Mouse (Mus musculus): ENCODE measurements at regions not wholly inside any gene's neighbourhood (a gene's known extent, or its start where the extent isn't known, plus 50 kb on each side); places are given as distances from the start of the nearest gene placed in this dataset.

DNA sequence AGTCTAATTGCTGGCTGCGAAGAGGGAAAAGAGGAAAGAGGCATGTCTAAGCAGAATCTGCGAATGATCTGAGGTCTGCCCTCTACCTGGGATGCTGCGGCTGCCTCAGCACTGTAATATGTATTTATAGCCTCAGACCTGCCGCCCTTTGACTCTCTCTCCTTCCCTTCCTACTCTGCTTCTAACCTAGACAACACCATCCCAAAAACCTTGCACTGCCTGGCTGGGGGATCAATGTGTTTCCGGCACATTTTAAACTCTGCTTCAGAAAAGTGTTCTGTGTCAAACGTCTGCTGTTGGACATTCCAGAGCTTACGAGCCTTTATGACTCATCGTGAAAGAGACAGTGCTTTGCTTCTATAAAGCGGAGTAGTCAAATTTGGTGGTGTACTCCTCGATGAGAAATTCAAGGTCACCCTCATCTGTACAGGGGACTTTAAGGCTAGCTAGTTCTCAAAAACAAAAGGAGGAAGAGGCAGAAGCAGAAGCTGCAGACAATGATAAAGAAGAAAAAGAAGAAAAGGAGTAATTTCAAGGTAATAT lies 91.9 kb upstream of the Smad1 start:
- WGBS: 39% methylated on average over 10 of the region's 10 CpGs
- Histone ChIP-seq H3K4me1 (replicated peaks; ENCODE audit: control insufficient read depth, insufficient read depth, low read length) (no peaks in the 10 kb centered on the region), H3K36me3 (ENCODE audit: control insufficient read depth, insufficient read depth) (no peaks in the 10 kb centered on the region), H3K9ac (ENCODE audit: low read depth, low read length) (no peak overlapping the region), H3K4me2 (replicated peaks; ENCODE audit: low read depth) (no peak overlapping the region), H3K9me3 (ENCODE audit: control insufficient read depth) (no peaks in the 10 kb centered on the region), H3K4me3 (ENCODE audit: low read depth, low read length) (no peak overlapping the region), H3K27me3 (replicated peaks; ENCODE audit: control insufficient read depth, insufficient read depth, low read length) (no peaks in the 10 kb centered on the region), H3K27ac (ENCODE audit: low read depth, low read length) (no peak overlapping the region)
- TF ChIP-seq CTCF (IDR thresholded peaks at IDR 0.05; ENCODE audit: low read depth): no peak
- no peak for ATAC-seq

DNA sequence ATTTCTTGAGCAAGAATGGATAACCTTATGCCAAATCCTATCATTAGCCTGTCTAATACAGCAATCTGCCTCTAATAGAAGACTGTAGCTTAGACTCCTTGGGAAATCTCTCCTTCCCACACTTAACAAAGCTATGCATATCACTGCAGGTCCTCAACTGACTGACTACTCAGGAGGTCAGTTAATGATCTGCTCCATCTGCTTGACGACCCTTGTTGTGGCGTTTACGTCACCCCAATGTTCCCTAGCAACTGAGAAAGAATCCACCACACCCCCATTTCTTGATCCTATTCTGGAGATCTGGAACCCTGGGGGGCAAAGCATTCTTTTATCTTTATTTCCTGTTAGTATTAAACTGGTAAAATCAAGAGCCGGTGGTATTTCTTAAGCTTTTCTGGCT lies 91.4 kb upstream of the Smad1 start:
- Histone ChIP-seq H3K36me3 (ENCODE audit: control insufficient read depth, insufficient read depth) (no peaks in the 10 kb centered on the region), H3K9ac (ENCODE audit: low read depth, low read length) (no peak overlapping the region), H3K9me3 (ENCODE audit: control insufficient read depth) (no peaks in the 10 kb centered on the region), H3K4me2 (replicated peaks; ENCODE audit: low read depth) (no peak overlapping the region), H3K27me3 (replicated peaks; ENCODE audit: control insufficient read depth, insufficient read depth, low read length) (no peaks in the 10 kb centered on the region), H3K27ac (ENCODE audit: low read depth, low read length) (no peak overlapping the region), H3K4me1 (replicated peaks; ENCODE audit: control insufficient read depth, insufficient read depth, low read length) (no peaks in the 10 kb centered on the region), H3K4me3 (ENCODE audit: low read depth, low read length) (no peak overlapping the region)
- no peak for ATAC-seq
- no peak for TF ChIP-seq CTCF (IDR thresholded peaks at IDR 0.05; ENCODE audit: low read depth)
- WGBS: 30% methylated on average over 4 of the region's 4 CpGs

- Histone ChIP-seq H3K27ac (ENCODE audit: low read depth, low read length) (no peak overlapping the region), H3K4me3 (ENCODE audit: low read depth, low read length) (no peak overlapping the region), H3K27me3 (replicated peaks; ENCODE audit: control insufficient read depth, insufficient read depth, low read length) (no peaks in the 10 kb centered on the region), H3K4me1 (replicated peaks; ENCODE audit: control insufficient read depth, insufficient read depth, low read length) (no peaks in the 10 kb centered on the region), H3K36me3 (ENCODE audit: control insufficient read depth, insufficient read depth) (no peaks in the 10 kb centered on the region), H3K4me2 (replicated peaks; ENCODE audit: low read depth) (no peak overlapping the region), H3K9me3 (ENCODE audit: control insufficient read depth) (no peaks in the 10 kb centered on the region), H3K9ac (ENCODE audit: low read depth, low read length) (no peak overlapping the region)
- ATAC-seq: no peak
- 66% methylated on average over 2 of the region's 2 CpGs for WGBS
- peak; percentile 76 for TF ChIP-seq CTCF (IDR thresholded peaks at IDR 0.05; ENCODE audit: low read depth)
Observed at GRCm38 (mm10) chr8:79488861-79489260, 89.5 kb upstream of the Smad1 start.

- Histone ChIP-seq H3K9me3 (ENCODE audit: control insufficient read depth) (no peaks in the 10 kb centered on the region), H3K9ac (ENCODE audit: low read depth, low read length) (no peak overlapping the region), H3K27me3 (replicated peaks; ENCODE audit: control insufficient read depth, insufficient read depth, low read length) (no peaks in the 10 kb centered on the region), H3K36me3 (ENCODE audit: control insufficient read depth, insufficient read depth) (no peaks in the 10 kb centered on the region), H3K4me1 (replicated peaks; ENCODE audit: control insufficient read depth, insufficient read depth, low read length) (no peaks in the 10 kb centered on the region), H3K4me2 (replicated peaks; ENCODE audit: low read depth) (no peak overlapping the region), H3K4me3 (ENCODE audit: low read depth, low read length) (no peak overlapping the region), H3K27ac (ENCODE audit: low read depth, low read length) (no peak overlapping the region)
- no peak for TF ChIP-seq CTCF (IDR thresholded peaks at IDR 0.05; ENCODE audit: low read depth)
- 80% methylated on average over 6 of the region's 6 CpGs for WGBS
- ATAC-seq: no peak
Observed at GRCm38 (mm10) chr8:79487597-79487996, 88.3 kb upstream of the Smad1 start.

DNA sequence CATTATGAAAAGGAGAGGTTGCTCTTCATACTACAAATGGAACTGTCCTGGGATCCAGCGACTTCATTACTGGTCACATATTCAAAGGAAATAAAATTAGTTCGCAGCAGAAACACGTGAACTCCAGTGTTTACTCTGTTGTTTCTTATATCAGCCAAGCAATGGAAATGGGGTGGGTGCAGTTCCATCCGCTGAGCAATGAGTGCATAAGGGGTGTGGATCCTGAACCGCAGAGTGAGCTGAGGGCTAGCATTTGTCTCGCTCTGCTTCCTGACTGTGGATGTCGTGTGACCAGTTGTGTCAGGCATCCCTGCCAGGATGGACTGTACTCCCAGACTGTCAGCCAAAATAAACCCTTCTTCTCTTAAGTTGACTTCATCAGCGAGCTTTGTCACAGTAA lies 80.0 kb upstream of the Smad1 start:
- no peak for ATAC-seq
- Histone ChIP-seq H3K36me3 (ENCODE audit: control insufficient read depth, insufficient read depth) (no peaks in the 10 kb centered on the region), H3K9ac (ENCODE audit: low read depth, low read length) (no peak overlapping the region), H3K9me3 (ENCODE audit: control insufficient read depth) (no peaks in the 10 kb centered on the region), H3K27me3 (replicated peaks; ENCODE audit: control insufficient read depth, insufficient read depth, low read length) (no peaks in the 10 kb centered on the region), H3K4me2 (replicated peaks; ENCODE audit: low read depth) (no peak overlapping the region), H3K4me1 (replicated peaks; ENCODE audit: control insufficient read depth, insufficient read depth, low read length) (no peaks in the 10 kb centered on the region), H3K27ac (ENCODE audit: low read depth, low read length) (no peak overlapping the region), H3K4me3 (ENCODE audit: low read depth, low read length) (no peak overlapping the region)
- 87% methylated on average over 8 of the region's 8 CpGs for WGBS
- TF ChIP-seq CTCF (IDR thresholded peaks at IDR 0.05; ENCODE audit: low read depth): no peak

GRCm38 (mm10) chr8:79476012-79476411 lies 76.7 kb upstream of the Smad1 start:
- no peaks in the 10 kb centered on the region for H3K27me3 ChIP-seq (replicated peaks; ENCODE audit: control insufficient read depth, insufficient read depth, low read length)
- H3K4me1 ChIP-seq (replicated peaks; ENCODE audit: control insufficient read depth, insufficient read depth, low read length): no peaks in the 10 kb centered on the region
- no peak for TF ChIP-seq CTCF (IDR thresholded peaks at IDR 0.05; ENCODE audit: low read depth)
- H3K9me3 ChIP-seq (ENCODE audit: control insufficient read depth): no peaks in the 10 kb centered on the region
- no peak for ATAC-seq
- no peaks in the 10 kb centered on the region for H3K36me3 ChIP-seq (ENCODE audit: control insufficient read depth, insufficient read depth)
- no peak overlapping the region for H3K9ac ChIP-seq (ENCODE audit: low read depth, low read length)
- H3K27ac ChIP-seq (ENCODE audit: low read depth, low read length): no peak overlapping the region
- no peak overlapping the region for H3K4me3 ChIP-seq (ENCODE audit: low read depth, low read length)
- 84% methylated on average over 5 of the region's 5 CpGs for WGBS
- no peak overlapping the region for H3K4me2 ChIP-seq (replicated peaks; ENCODE audit: low read depth)

GRCm38 (mm10) chr8:79474679-79475078 lies 75.4 kb upstream of the Smad1 start:
- Histone ChIP-seq H3K36me3 (ENCODE audit: control insufficient read depth, insufficient read depth) (no peaks in the 10 kb centered on the region), H3K4me3 (ENCODE audit: low read depth, low read length) (no peak overlapping the region), H3K27me3 (replicated peaks; ENCODE audit: control insufficient read depth, insufficient read depth, low read length) (no peaks in the 10 kb centered on the region), H3K4me1 (replicated peaks; ENCODE audit: control insufficient read depth, insufficient read depth, low read length) (no peaks in the 10 kb centered on the region), H3K4me2 (replicated peaks; ENCODE audit: low read depth) (no peak overlapping the region), H3K9me3 (ENCODE audit: control insufficient read depth) (no peaks in the 10 kb centered on the region), H3K9ac (ENCODE audit: low read depth, low read length) (no peak overlapping the region), H3K27ac (ENCODE audit: low read depth, low read length) (no peak overlapping the region)
- no peak for ATAC-seq
- 66% methylated on average over 8 of the region's 8 CpGs for WGBS
- TF ChIP-seq CTCF (IDR thresholded peaks at IDR 0.05; ENCODE audit: low read depth): no peak
